Comparison of ENCODE assay signal across 8 mouse cellular contexts in the genomic region with DNA sequence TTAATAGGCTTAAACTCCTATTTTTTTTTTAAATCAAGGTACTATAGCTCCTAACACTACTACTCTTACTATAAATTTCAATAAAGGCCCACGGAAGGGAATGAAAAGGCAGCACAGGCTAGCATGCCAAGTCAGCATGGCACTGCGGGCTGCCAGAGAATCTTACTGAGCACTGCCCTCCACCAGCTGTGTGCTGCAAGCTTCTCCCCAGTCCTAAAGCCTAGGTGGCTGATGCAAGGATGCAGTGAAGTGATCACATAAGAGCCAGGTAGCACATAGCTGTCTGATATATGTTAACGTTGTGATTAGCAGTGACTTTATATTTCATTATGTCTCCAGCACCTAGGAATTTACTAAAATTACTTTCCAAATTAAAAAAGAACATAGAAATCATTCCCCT. TPM values are rescaled to one million over a fixed set of nuclear protein-coding genes. Genes with fewer than 3 reads are reported as not detected.
DNase-seq lines count a peak whose midpoint lies in the region; ATAC-seq lines count a peak whose summit lies in the region.

No protein-coding gene starts in this region.

- WGBS in neural tube, embryonic 11.5 days, result 23% methylated on average over 3 of the region's 3 CpGs
- WGBS in hindbrain, embryonic 11.5 days, result 27% methylated on average over 3 of the region's 3 CpGs
- 16% methylated on average over 3 of the region's 3 CpGs for WGBS in liver, embryonic 15.5 days (ENCODE audit: insufficient replicate concordance)

- no peak for DNase-seq in neural tube, embryonic 11.5 days (ENCODE audit: low spot score)
- DNase-seq in neural tube, embryonic 10.5 days (ENCODE audit: extremely low spot score, low spot score), result no peak
- DNase-seq in c-Kit-positive CD71-positive TER-119-positive erythroid progenitor cells, embryonic 14.5 days (ENCODE audit: low spot score), result peak; percentile 62
- no peak for DNase-seq in hindbrain, embryonic 11.5 days (ENCODE audit: low spot score)
- DNase-seq in right cerebral cortex, postnatal 25 days, result no peak
- DNase-seq in adrenal gland, postnatal 25 days, result no peak
- DNase-seq in gastrocnemius, postnatal 10 days, result no peak

- H3K27ac ChIP-seq in neural tube, embryonic 11.5 days (ENCODE audit: low read depth, low read length), result no peak overlapping the region
- no peak overlapping the region for H3K27ac ChIP-seq in hindbrain, embryonic 11.5 days (ENCODE audit: low read depth, low read length)
- peak overlapping the region; percentile 62; the same call in 1 of the 2 replicates for H3K27ac ChIP-seq in liver, embryonic 15.5 days (replicated peaks)

- no peak overlapping the region; the same call in 1 of the 2 replicates for H3K9ac ChIP-seq in neural tube, embryonic 11.5 days (ENCODE audit: low read length)
- H3K9ac ChIP-seq in hindbrain, embryonic 11.5 days (ENCODE audit: low read depth, low read length), result 0 out of 2 replicates have a peak overlapping the region, but pooled peaks have one; percentile 19
- H3K9ac ChIP-seq in liver, embryonic 15.5 days, result peak overlapping the region; percentile 57

- no peaks in the 10 kb centered on the region; the same call in 1 of the 2 replicates for H3K36me3 ChIP-seq in neural tube, embryonic 11.5 days (ENCODE audit: control insufficient read depth, insufficient read depth, low read length)
- no peaks in the 10 kb centered on the region for H3K36me3 ChIP-seq in hindbrain, embryonic 11.5 days (ENCODE audit: control insufficient read depth, insufficient read depth, low read length)
- H3K36me3 ChIP-seq in liver, embryonic 15.5 days (replicated peaks), result peaks cover 22% of the 10 kb centered on the region

- peak overlapping the region; percentile 28; the same call in 1 of the 2 replicates for H3K4me2 ChIP-seq in neural tube, embryonic 11.5 days (ENCODE audit: low read depth)
- H3K4me2 ChIP-seq in hindbrain, embryonic 11.5 days (replicated peaks; ENCODE audit: low read depth, low read length), result peak overlapping the region; percentile 37
- H3K4me2 ChIP-seq in liver, embryonic 15.5 days, result peak overlapping the region; percentile 78

- no peaks in the 10 kb centered on the region for H3K9me3 ChIP-seq in neural tube, embryonic 11.5 days (ENCODE audit: control insufficient read depth, low read length)
- H3K9me3 ChIP-seq in hindbrain, embryonic 11.5 days (ENCODE audit: control insufficient read depth, low read length), result no peaks in the 10 kb centered on the region
- H3K9me3 ChIP-seq in liver, embryonic 15.5 days (replicated peaks), result no peaks in the 10 kb centered on the region

- peaks cover 7% of the 10 kb centered on the region for H3K4me1 ChIP-seq in neural tube, embryonic 11.5 days (ENCODE audit: control insufficient read depth, insufficient read depth, low read length)
- peaks cover 2% of the 10 kb centered on the region; the same call in 1 of the 2 replicates for H3K4me1 ChIP-seq in hindbrain, embryonic 11.5 days (replicated peaks; ENCODE audit: control insufficient read depth, insufficient read depth, low read length)
- peaks cover 24% of the 10 kb centered on the region for H3K4me1 ChIP-seq in liver, embryonic 15.5 days (replicated peaks)

- H3K27me3 ChIP-seq in neural tube, embryonic 11.5 days (ENCODE audit: control insufficient read depth, insufficient read depth, low read length), result no peaks in the 10 kb centered on the region
- no peaks in the 10 kb centered on the region for H3K27me3 ChIP-seq in hindbrain, embryonic 11.5 days (ENCODE audit: control insufficient read depth, insufficient read depth, low read length)
- H3K27me3 ChIP-seq in liver, embryonic 15.5 days, result no peaks in the 10 kb centered on the region

- peak overlapping the region; percentile 25 for H3K4me3 ChIP-seq in neural tube, embryonic 11.5 days (ENCODE audit: low read depth, low read length)
- peak overlapping the region; percentile 24 for H3K4me3 ChIP-seq in hindbrain, embryonic 11.5 days (ENCODE audit: low read depth, low read length)
- peak overlapping the region; percentile 80 for H3K4me3 ChIP-seq in liver, embryonic 15.5 days (replicated peaks)

- no peak for ATAC-seq in neural tube, embryonic 11.5 days (ENCODE audit: insufficient read depth, low FRiP score, low TSS enrichment)
- no peak for ATAC-seq in hindbrain, embryonic 11.5 days (ENCODE audit: low FRiP score)
- no peak; the same call in 1 of the 2 replicates for ATAC-seq in liver, embryonic 15.5 days (ENCODE audit: insufficient read depth)

RNA-seq across cellular contexts. Expression of a gene that starts 1.1 kb away (rescaled TPM):
- polyA plus RNA-seq in neural tube, embryonic 11.5 days (2014; fragmentation: Nextera tagmentation; extraction: Ambion mirVana), result 34.2 and 37.0 TPM in 2 replicates
- 32.0 and 39.2 TPM in 2 replicates for polyA plus RNA-seq in hindbrain, embryonic 11.5 days (2014; fragmentation: Nextera tagmentation; extraction: Ambion mirVana)
- 93.2 and 105 TPM in 2 replicates for polyA plus RNA-seq in liver, embryonic 15.5 days (2015; fragmentation: Nextera tagmentation; extraction: Ambion mirVana)
- 70.1 and 76.4 TPM in 2 replicates for total RNA-seq in adrenal gland, postnatal 25 days (2021)
- total RNA-seq in gastrocnemius, postnatal 10 days (2021), result 10 to 100 TPM; 62.7 to 71.4 TPM

RNA-seq across cellular contexts. Expression of a gene that starts 17.0 kb away (rescaled TPM):
- polyA plus RNA-seq in neural tube, embryonic 11.5 days (2014; fragmentation: Nextera tagmentation; extraction: Ambion mirVana), result 31.6 and 36.2 TPM in 2 replicates
- 34.9 and 39.4 TPM in 2 replicates for polyA plus RNA-seq in hindbrain, embryonic 11.5 days (2014; fragmentation: Nextera tagmentation; extraction: Ambion mirVana)
- polyA plus RNA-seq in liver, embryonic 15.5 days (2015; fragmentation: Nextera tagmentation; extraction: Ambion mirVana), result 11.9 and 12.2 TPM in 2 replicates
- total RNA-seq in adrenal gland, postnatal 25 days (2021), result 36.5 and 55.1 TPM in 2 replicates
- 10 to 100 TPM; 18.4 to 19.9 TPM for total RNA-seq in gastrocnemius, postnatal 10 days (2021)

RNA-seq across cellular contexts. Expression of a gene that starts 17.0 kb away (rescaled TPM):
- 4.4 and 4.7 TPM in 2 replicates for polyA plus RNA-seq in neural tube, embryonic 11.5 days (2014; fragmentation: Nextera tagmentation; extraction: Ambion mirVana)
- polyA plus RNA-seq in hindbrain, embryonic 11.5 days (2014; fragmentation: Nextera tagmentation; extraction: Ambion mirVana), result 6.0 and 6.2 TPM in 2 replicates
- polyA plus RNA-seq in liver, embryonic 15.5 days (2015; fragmentation: Nextera tagmentation; extraction: Ambion mirVana), result 0.98 and 0.99 TPM in 2 replicates
- total RNA-seq in adrenal gland, postnatal 25 days (2021), result 8.3 and 8.4 TPM in 2 replicates
- total RNA-seq in gastrocnemius, postnatal 10 days (2021), result 1 to 10 TPM in 1 of 2 experiments, under 1 TPM in 1; 0.85 to 1.7 TPM

RNA-seq across cellular contexts. Expression of a gene that starts 18.3 kb away (rescaled TPM):
- polyA plus RNA-seq in neural tube, embryonic 11.5 days (2014; fragmentation: Nextera tagmentation; extraction: Ambion mirVana), result 6.6 and 8.2 TPM in 2 replicates
- polyA plus RNA-seq in hindbrain, embryonic 11.5 days (2014; fragmentation: Nextera tagmentation; extraction: Ambion mirVana), result 10.1 and 13.0 TPM in 2 replicates
- 3.7 and 5.1 TPM in 2 replicates for polyA plus RNA-seq in liver, embryonic 15.5 days (2015; fragmentation: Nextera tagmentation; extraction: Ambion mirVana)
- 8.7 and 9.6 TPM in 2 replicates for total RNA-seq in adrenal gland, postnatal 25 days (2021)
- 1 to 10 TPM; 2.1 to 4.9 TPM for total RNA-seq in gastrocnemius, postnatal 10 days (2021)

RNA-seq across cellular contexts. Expression of a gene that starts 18.6 kb away (rescaled TPM):
- polyA plus RNA-seq in neural tube, embryonic 11.5 days (2014; fragmentation: Nextera tagmentation; extraction: Ambion mirVana), result not detected in 2 replicates
- polyA plus RNA-seq in hindbrain, embryonic 11.5 days (2014; fragmentation: Nextera tagmentation; extraction: Ambion mirVana), result 0.54 and 1.2 TPM in 2 replicates
- 0.53 and 0.91 TPM in 2 replicates for polyA plus RNA-seq in liver, embryonic 15.5 days (2015; fragmentation: Nextera tagmentation; extraction: Ambion mirVana)
- total RNA-seq in adrenal gland, postnatal 25 days (2021), result not detected in 2 replicates
- 1 to 10 TPM in 1 of 2 experiments, not detected in 1; 1.0 TPM for total RNA-seq in gastrocnemius, postnatal 10 days (2021)

Comparison
In these comparisons a context has a peak if more than half of its experiments do, and no peak if none do; other contexts are left out.
1. H3K4me2 ChIP-seq: peak in every context shown above with its lines; median percentile 78 in liver, embryonic 15.5 days; 37 in hindbrain, embryonic 11.5 days; 28 in neural tube, embryonic 11.5 days.
2. H3K4me3 ChIP-seq: peak in every context shown above with its lines; median percentile 80 in liver, embryonic 15.5 days; 25 in neural tube, embryonic 11.5 days; 24 in hindbrain, embryonic 11.5 days.